Mouse (Mus musculus): ENCODE results near the gene Prima1.

The Prima1 gene

DNA sequence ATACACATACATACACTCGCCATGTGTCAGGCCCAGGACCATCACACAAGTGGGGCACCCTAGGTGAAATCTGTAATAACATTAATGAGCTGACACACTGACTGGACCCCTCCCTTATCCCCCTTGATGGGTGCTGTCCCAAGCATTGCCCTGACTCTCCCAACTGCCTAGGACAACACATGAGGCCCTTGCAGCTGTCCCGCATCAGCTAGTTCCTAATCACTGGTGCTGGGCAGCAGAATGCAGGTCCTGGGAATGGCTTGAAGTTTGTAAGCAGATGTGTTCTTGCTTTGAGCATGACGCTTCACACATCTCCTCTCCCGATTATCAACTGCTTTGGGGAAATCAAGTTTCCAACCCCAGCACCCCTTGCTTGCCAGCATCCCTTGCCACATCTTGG lies 15.8 kb downstream of the Prima1 start:
- WGBS: 76% methylated on average over 4 of the region's 4 CpGs

DNA sequence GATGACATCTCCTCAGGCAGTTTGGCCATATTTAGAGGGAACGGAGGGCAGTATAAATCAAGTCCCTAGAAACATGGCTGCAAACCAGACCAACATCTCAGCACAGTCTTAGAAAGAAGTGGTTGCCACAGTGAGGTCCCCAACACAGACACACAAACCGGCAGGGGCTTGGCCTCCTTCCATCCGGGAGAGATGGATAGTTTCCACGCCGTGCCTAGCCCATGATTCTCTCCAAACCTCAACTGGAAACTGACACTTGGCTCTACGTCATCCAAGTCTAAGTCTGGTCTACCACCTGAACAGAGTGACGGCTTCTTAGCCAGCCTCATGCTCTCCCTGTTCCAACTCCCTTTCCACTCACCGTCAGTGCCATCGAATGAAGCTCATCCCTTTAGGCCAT lies 18.3 kb downstream of the Prima1 start:
- WGBS: 81% methylated on average over 9 of the region's 9 CpGs

DNA sequence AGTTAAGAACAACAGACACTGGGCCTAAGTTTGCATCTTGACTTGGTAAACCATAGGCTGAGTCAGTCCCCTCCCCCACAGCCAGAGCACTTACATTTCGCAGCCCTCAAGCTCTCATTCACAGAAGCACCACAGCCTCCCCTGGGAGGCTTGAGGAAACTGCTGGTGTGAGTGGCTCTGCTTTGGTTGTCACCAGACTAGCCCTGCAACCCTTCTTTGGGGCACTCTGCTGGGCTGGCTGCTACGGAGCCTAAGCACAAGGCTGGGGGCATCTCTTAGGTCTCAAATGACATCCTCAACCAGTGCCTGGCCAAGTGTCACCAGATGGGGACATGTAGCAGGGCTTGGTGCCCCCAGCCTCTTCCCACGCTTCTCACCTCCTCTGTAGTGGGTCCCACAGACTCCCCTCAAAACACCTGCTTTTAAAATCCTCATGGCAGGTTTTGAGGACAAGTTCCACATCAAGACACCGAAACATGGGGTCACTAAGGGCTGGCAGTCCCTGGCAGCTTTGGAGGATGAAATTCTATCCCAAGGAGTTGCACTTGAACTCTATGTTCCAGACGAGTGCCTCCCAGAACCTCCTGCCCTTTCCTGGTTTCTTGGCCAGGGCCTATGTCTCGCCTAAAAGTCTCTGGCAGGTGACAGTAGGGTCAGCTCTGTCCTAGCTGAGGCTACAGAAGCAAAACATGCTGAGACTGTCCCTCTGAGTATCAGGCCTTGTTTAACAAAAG lies 25.9 kb downstream of the Prima1 start:
- 79% methylated on average over 6 of the region's 6 CpGs for WGBS

DNA sequence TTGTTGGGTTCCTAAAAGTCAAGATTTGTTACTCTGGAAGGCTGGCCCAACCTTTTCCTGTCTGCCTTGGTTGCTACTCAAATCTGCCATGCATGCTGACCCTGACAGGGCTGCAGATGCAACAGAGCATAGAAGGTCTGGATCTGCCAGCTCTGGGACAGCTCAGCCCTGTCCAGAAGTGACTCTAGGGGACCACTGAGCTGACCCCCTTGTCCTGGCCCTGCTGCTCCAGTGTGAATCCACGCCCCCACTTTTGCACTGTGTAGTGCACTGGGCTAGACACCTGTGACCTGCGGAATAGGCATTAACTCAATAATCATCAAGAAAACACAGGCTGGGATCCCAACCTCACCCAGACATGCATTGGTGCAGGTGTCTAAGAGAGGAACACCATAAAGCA lies 27.2 kb downstream of the Prima1 start:
- 90% methylated on average over 2 of the region's 2 CpGs for whole genome bisulfite sequencing

DNA sequence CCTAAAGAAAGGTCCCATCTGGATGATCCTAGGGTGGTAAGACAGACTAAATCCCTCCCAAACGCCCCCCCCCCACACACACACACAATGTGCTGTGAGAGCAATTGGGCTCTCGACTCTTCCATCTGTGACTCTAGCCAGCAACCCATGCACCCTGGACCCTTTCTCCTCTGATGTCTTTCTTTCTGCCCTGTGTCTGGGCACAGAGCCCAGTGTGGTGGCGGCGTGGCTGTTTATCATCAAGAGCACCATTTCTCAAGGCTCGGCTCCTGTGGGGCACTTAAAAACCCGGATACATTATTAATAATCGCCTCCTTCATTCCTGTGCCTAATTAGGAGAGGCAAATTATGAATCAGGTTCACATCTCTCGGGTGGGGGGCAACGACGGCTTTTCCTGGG lies 27.7 kb downstream of the Prima1 start:
- 47% methylated on average over 10 of the region's 10 CpGs for WGBS

DNA sequence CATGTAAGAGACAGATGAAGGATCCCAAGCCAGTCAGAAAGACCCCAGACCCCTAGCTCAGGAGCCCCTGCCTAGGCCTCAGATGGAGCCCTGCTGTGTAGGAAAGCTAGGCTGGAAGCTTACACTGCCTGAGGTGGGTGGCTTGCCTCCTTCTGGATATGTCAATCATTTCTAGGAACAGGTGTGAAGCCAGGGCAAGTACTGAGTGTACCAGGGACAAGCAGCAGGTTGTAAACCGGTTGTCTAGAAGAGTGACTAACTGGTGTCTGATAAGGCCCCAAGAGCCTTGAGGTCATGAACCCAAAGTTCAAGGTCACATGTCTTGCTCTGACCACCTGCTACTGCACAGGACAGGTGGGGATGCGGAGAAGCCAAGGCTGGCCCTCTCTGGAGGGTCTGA lies 28.4 kb downstream of the Prima1 start:
- WGBS: 95% methylated on average over 2 of the region's 2 CpGs

DNA sequence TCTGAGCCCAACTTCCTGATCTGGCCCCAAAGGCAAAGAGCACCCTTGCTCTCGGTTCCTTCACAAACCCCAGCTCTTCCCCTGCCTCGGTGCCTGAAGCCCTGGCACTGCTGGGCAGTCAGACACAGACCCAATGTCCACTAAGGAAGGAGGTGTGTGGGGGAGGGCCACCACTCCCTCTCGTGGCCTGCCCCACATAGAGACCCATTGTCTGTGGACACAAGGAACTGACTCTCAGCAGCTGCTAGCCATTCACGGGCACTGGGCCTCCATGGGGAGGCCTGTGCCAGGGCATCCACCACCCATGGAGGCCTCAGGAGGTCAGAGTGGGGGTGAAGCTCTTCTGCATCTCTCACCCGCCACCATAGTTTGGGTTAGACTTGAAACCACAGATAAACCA lies 30.9 kb downstream of the Prima1 start:
- WGBS: 56% methylated on average over 5 of the region's 5 CpGs

DNA sequence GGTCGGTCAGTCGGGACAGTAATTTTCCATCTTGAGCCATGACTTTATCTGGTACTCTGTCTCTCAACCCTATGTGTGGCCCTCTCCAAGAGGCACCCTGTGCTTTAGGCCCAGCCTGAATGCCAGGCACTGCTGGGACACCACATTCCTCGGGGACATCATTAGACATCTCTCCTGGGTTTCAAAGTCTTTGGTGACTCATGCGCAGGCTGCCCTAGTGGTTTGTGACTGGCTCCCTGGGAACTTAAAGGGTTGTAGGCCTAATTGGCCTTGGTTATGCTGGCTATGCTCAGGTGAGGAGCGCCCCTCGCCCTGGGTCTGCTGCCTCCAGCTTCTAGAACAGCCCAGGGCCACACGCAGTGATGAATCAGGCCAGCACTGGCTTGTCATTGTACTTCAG lies 32.4 kb downstream of the Prima1 start:
- 90% methylated on average over 7 of the region's 7 CpGs for WGBS

DNA sequence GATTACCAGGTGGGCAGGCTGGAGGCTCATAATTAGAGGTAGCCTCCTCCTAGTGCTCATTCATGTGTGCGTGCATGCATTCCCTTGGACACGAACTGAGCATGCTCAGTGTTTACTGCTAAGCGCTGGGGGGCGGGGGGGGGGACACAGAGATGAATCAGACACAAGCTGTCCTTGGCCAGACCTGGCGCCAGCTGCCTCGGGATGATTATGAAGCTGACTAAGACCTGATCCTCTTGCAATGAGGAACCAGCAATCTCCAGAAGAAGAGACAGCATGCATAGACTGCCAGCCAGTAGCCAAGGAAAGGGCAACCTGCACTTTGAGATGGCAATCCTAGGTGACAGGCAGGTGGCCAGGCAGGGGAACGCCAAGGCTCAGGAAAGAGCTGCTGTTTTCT lies 36.4 kb downstream of the Prima1 start:
- WGBS: 44% methylated on average over 7 of the region's 7 CpGs

DNA sequence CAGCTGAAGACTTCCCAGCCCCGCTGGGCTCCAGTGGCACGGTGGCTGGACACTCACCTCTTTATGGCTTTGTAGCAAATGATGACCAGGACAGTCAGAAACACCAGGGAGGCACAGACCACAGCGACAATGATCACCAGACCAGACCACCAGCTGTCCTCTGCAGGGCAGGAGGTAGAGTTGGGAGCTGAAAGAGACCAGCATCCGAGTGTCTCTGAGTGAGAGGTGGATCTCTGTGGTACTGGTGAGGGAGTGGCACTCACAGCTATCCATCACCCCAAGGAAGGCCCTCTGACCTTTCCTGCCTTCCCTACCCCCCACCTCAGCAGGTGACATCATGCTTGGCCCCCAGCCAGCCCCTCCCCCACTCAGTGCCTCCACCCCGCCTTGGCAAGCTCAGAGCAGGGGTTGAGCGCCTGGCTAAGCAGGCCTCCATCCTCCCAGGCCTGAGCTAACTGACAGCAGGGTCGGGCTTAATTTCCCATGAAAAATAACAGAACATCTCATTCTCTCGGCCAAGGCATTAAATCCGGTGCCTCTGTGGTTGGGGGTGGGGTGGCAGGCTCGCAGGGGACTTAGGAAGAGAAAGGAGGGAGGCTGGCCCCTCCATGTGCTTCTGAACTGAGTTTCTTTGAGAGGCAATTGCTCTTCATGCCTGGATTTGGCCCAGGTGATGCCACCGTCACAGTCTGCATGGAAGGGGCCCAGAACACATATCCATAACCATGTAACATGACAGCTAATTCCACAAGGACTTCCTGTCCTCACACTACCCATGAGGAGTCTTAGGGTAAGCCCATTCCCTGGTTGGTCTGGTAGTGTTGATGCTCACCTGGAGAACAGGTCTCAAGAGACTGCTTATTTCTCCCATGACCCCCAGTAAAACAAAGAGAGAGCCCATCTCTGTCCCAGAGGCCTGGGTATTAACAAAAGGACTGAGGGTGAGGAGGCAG lies 39.1 kb downstream of the Prima1 start:
- WGBS: 52% methylated on average over 11 of the region's 11 CpGs

DNA sequence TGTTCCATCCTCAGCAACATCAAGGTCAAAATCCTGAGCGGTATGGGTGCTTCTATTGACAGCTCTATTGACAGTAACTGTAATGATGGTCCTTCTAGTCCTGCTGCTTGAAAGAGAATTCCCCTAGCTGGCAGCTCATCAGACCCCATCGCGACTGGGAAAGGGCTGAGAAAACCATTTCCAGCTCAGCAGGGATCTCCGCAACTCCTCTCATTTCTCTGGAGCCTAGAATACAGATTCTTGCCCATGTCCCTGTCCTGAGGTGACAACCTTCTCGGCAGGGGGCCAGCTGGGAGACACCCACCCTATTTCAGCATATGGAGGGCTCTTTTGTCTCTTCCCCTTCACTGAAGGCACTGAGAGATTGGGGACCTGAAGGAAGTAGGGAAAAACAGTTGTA lies 49.0 kb downstream of the Prima1 start:
- WGBS: 62% methylated on average over 5 of the region's 5 CpGs

DNA sequence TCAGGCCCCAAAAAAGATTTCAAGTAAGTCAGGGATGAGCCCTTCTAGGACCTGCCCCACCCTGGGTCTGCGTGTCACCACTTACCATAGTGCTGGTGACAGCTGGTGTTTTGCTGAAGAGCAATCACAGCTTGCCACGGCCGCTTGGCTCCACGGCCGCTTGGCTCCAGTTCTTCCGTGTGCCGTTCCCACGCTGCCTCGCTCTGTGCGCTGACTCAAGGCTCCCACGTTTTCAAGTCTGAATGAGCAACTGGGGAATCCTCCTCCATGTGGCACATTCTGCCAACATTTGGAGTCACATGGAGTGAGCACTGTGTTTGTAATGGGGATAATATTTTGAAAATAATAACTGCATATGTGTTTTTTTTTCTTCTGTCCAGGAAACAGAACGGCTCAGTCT lies 52.2 kb downstream of the Prima1 start:
- 31% methylated on average over 12 of the region's 12 CpGs for WGBS

DNA sequence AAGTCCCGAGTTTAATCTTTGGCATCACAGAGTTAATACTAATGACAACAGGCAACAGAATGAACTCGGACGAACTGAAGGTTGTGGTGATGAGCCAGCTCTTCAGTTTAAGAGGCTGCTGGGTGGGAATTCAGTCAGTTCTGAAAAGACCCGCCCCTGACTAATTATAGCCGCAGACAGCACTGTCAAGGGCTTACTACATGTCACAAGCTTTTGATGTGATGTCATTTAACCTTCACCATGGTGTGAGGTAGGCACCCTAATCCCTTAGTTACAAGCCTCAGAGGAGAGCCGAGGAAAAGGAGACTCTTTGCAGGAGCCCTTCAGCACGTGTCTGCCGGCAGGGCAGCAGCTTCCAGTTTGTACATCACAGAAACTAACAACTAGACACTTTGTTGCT lies 53.7 kb downstream of the Prima1 start:
- 73% methylated on average over 8 of the region's 8 CpGs for WGBS

DNA sequence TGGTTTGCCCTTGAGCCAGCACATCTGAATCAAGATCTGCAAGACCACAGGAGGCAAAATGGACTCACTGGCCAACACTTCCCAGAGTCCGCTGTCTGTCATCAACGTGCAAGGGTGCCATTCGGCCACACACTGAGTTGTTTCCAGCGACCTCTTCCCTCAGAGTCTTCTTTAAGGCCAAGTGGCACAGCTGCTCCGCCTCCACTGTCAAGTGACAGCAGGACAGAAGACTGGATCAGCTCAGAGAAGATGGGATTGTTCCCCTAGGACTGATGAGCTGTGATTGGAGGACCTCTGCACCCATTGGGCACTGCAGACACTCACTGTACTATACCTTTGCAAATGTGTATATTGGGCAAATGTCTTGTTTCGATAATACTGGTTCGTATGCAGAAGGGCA lies 54.9 kb downstream of the Prima1 start:
- 90% methylated on average over 7 of the region's 7 CpGs for whole genome bisulfite sequencing

DNA sequence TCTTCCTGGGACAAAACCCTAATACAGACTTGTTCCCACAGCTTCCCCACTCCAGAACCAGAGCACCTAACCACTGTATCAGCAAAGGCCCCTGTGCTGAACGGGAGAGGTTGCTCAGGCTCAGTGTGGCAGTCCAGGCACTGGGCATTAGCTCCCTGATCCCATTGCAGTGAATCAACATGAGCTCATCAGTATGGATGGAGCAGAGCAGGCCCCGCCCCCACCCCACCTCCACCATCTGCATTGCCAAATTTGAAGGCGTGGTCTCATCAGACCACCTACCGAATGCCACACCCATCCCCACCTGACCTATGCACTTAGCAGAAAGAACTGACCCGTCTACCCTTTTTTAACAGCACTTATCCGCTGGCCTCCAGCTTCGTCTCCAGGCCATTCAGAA lies 58.9 kb downstream of the Prima1 start:
- WGBS: 55% methylated on average over 7 of the region's 7 CpGs

DNA sequence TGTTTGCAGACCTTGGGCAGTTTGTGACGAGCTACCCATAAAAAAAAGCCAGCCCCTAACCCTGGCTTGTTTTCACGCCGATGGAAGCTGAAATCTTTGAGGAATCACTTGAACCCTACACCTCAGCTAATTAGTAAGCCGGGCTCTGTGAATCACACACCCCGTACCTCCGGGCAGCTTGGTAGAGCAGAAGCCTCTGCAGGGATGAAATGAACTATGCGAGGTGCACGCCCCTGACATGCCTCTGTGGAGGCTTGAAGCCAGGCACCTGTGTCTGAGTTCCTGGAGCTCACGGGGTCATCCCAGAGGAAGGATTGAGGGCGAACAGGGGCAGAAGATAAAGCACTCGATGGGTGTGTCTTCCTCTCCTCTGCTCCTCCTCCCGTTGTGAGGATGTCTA lies 73.1 kb downstream of the Prima1 start:
- 83% methylated on average over 12 of the region's 12 CpGs for WGBS

DNA sequence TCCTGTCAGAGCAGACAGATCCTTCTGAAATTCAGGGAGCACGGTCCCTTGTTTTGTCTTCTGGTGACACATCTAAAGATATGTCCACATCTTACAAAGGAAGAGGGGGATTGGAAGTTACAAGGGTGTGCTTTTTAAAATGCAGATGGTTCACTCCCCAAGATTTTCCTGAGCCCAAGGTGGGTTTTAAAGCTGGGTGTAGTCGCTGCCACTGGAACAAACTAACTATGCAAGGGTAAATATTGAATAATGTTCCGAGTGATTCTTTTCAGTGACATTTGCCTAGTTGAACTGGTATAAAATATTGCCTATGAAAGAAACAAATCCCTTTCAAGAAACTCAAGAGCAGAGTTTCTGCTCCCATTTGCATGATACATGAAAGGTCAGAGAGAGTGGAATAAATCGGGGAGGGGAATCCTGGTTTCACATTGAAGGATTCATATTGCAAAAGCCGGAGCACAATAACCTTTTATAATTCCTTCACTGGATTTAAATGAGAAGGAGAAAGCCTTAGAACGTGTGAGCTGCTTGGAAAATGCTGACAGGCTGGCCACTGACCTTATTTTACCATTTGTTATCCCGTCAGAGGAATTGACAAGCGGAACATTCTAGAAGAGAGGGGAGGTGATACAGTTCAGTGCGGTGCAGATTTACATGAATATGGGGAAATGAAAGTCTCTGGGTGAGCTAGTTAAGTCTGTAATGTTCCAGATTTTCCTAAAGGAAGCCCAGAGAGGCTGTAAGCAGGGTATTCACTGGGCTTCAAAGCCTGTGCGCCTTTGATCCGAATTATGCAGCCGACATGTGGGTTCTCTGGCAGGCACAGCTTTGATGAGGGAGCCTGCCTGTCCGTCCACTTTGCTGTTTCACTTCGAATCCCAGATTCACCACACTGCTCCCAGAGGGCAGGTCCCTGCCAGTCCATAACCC lies 77.6 kb downstream of the Prima1 start:
- 63% methylated on average over 14 of the region's 14 CpGs for WGBS

DNA sequence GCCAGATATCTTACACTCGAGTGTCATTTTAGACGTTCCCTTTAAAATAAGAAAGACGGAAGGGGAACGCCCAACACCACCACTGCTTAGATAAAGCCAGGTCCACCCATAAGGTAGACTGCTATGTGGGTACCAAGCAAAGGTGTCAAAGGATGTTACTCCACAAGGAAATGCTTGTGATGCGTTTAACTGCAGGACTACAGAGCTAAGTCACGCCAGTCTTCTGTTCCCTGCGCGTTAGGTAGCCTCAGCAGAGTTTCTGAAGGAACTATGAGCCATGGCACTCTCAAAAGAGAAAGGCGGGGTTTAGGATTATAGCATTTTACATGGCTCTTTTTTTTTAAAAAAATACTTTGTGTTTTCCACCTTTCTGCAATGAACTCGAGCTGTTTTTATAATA lies 78.4 kb downstream of the Prima1 start:
- WGBS: 85% methylated on average over 10 of the region's 10 CpGs

DNA sequence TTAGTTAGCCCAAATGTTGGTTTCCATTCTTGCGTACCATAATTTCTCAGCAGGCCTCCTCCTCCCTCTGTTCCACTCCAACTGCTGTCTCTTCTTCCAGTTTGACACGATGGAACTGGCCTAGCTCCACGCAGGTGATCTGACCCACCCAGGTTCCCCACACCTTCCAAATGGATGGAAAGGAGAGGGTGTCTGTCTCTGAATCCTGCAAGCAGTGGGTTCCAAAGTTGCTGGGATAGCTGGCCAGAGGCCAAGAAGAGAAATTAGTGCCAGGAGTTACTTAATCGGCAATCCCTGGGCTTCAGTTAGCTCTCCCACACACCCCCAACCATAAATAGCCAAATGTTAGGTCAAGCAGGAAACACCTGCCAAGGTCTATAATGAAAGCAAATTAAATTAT lies 81.2 kb downstream of the Prima1 start:
- WGBS: 77% methylated on average over 4 of the region's 4 CpGs

DNA sequence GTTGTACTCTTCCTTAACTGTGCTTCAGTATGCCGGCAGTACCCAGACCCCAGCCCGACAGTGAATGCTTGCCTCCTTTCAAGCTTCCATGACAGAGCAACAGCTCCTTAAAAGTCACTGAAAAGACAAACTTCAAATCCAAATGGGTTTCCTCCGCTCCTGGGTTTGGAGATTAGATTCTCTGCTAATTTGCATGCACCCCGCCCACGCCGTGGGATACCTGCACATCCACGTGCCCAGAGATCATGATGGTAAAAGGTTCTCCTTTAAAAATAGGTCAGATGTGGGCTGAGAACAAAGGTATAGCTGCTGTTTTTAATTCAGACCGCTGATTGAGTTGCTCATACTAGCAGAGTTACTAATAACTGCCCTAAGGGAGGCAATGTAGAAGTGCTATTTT lies 82.9 kb downstream of the Prima1 start:
- 64% methylated on average over 8 of the region's 8 CpGs for WGBS

DNA sequence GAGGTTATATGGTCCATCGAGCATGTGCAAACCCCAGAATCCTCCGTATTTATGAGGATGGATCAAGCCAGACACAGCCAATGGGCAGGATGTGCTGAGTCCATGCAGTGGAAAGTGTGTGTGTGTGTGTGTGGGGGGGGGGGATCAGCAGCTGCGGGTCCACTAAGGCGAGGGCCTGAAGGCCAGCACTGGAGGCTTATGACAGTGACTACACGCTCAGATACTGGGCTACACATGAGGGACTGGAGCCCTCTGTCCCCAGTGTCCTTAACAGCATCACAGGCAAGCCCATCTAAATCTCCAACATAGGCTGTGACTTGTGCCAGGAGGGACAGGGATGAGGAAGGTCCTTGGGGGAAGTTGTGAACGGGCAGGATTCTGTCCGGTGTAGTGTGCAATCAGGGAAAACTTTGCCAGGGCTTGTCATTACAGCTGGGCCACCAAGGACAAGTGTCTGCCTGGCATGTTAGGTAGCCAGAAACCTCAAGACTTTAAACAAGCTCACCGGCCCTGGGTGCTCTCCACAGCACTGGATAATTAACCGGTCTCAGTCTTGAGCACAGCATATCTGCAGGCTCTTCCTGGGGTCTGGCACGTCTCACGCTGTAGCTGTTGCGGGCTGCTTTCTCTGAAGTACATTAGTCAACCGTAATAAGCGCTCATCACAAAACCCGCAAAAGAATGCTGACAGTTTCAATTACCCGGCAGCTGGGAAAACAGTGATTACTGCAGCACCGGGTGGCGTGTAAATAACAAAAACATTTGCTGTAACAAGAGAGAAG lies 84.6 kb downstream of the Prima1 start:
- WGBS: 60% methylated on average over 18 of the region's 18 CpGs
